Mouse (Mus musculus): ENCODE results near the gene Taf5. TPM values are rescaled to one million over a fixed set of nuclear protein-coding genes. Genes with fewer than 3 reads are reported as not detected.

Taf5 gene
- 8.8 and 10.5 TPM in 2 replicates for polyA plus RNA-seq (2014; fragmentation: Nextera tagmentation; extraction: Ambion mirVana)

DNA sequence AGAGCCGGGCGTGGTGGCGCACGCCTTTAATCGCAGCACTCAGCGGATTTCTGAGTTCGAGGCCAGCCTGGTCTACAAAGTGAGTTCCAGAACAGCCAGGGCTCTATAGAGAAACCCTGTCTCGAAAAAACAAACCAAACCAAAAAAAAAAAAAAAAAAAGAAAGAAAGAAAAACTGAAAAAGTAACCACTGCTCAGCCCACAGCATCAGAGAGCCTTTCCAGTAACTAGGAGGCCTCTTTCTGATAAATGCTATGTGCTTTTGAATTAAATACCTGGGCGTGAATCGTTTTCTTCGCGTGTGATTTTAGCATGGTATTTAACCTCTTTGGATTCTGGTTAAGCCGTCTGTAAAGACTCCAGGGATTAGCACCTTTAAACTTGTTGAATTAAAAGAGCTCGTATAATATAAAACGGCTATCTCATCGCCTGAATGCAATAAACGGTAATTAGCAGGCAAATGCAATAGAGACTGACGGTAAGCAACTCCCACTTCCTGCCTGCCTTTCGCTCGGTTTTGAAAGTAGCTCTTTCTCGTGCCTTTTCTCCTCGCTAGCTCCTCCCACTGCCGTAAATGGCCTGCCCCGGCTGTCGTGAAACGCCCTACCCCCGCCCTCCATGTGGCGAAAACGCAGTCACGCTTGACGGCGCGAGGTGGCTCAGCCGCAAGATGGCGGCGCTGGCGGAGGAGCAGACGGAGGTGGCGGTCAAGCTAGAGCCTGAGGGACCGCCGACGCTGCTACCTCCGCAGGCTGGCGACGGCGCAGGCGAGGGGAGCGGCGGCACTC, at the start of gene Taf5:
Gene Taf5, plus strand, starts transcription at position 651 of the 787 bp plus-strand sequence.
- Histone ChIP-seq H3K4me3 (replicated peaks; ENCODE audit: low read depth, low read length) (peak within 1 kb of the TSS; percentile 98), H3K4me2 (ENCODE audit: low read length) (peak within 1 kb of the TSS; percentile 74), H3K27ac (replicated peaks; ENCODE audit: low read depth, low read length) (peak within 1 kb of the TSS; percentile 89), H3K27me3 (ENCODE audit: control insufficient read depth, insufficient read depth, low read length) (no peaks in the 10 kb centered on the region), H3K9me3 (ENCODE audit: control insufficient read depth, low read length) (no peaks in the 10 kb centered on the region), H3K4me1 (ENCODE audit: control insufficient read depth, insufficient read depth, low read length) (peaks cover 8% of the 10 kb centered on the region; the same call in 1 of the 2 replicates), H3K9ac (replicated peaks; ENCODE audit: low read length) (peak within 1 kb of the TSS; percentile 88), H3K36me3 (ENCODE audit: control insufficient read depth, insufficient read depth, low read length) (peaks cover 16% of the 10 kb centered on the region)
- peak; percentile 98 for DNase-seq
- peak; percentile 84 for ATAC-seq (ENCODE audit: low FRiP score, low TSS enrichment)
- 11% methylated on average over 49 of the region's 49 CpGs for WGBS

DNA sequence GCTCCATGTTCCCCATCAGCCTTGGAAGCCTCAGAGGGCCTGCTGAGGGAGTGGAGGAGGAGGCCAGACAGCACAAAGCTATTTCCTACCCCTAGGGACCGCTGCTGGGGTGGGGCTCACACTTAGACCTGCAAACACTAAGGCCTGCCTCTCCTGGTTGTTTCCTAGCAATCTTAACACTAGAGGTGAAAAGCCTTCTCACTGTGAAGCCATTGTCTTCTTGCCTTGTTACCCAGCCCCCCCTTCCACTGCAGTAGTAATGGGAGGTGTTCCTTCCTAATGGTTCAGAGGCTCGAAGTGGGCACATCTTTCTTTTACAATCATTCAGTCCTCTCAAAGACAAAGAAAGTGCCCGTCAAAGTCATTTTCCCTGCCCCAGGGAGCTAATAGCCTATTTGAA, 49.7 kb upstream of the Taf5 start:
- Histone ChIP-seq H3K9me3 (ENCODE audit: control insufficient read depth, low read length) (no peaks in the 10 kb centered on the region), H3K27me3 (ENCODE audit: control insufficient read depth, insufficient read depth, low read length) (peaks cover 6% of the 10 kb centered on the region; the same call in 1 of the 2 replicates), H3K9ac (replicated peaks; ENCODE audit: low read length) (peak overlapping the region; percentile 88), H3K4me3 (replicated peaks; ENCODE audit: low read depth, low read length) (peak overlapping the region; percentile 80), H3K36me3 (ENCODE audit: control insufficient read depth, insufficient read depth, low read length) (peaks cover 20% of the 10 kb centered on the region), H3K4me2 (ENCODE audit: low read length) (peak overlapping the region; percentile 60), H3K4me1 (ENCODE audit: control insufficient read depth, insufficient read depth, low read length) (peaks cover 17% of the 10 kb centered on the region; the same call in 1 of the 2 replicates), H3K27ac (replicated peaks; ENCODE audit: low read depth, low read length) (peak overlapping the region; percentile 75)
- ATAC-seq (ENCODE audit: low FRiP score, low TSS enrichment) (no peak), DNase-seq (peak; percentile 70)
- 3% methylated on average over 3 of the region's 3 CpGs for WGBS

- H3K27ac ChIP-seq (replicated peaks; ENCODE audit: low read depth, low read length) = peak overlapping the region; percentile 75
- peak overlapping the region; percentile 80 for H3K4me3 ChIP-seq (replicated peaks; ENCODE audit: low read depth, low read length)
- H3K4me2 ChIP-seq (ENCODE audit: low read length) = peak overlapping the region; percentile 60
- peak overlapping the region; percentile 88 for H3K9ac ChIP-seq (replicated peaks; ENCODE audit: low read length)
- WGBS = 11% methylated on average over 2 of the region's 2 CpGs
- H3K27me3 ChIP-seq (ENCODE audit: control insufficient read depth, insufficient read depth, low read length) = peaks cover 6% of the 10 kb centered on the region; the same call in 1 of the 2 replicates
- peaks cover 25% of the 10 kb centered on the region for H3K36me3 ChIP-seq (ENCODE audit: control insufficient read depth, insufficient read depth, low read length)
- no peaks in the 10 kb centered on the region for H3K9me3 ChIP-seq (ENCODE audit: control insufficient read depth, low read length)
- no peak for ATAC-seq (ENCODE audit: low FRiP score, low TSS enrichment)
- peaks cover 14% of the 10 kb centered on the region; the same call in 1 of the 2 replicates for H3K4me1 ChIP-seq (ENCODE audit: control insufficient read depth, insufficient read depth, low read length)
- peak; percentile 39 for DNase-seq
Observed at GRCm38 (mm10) chr19:47018330-47018729, 49.2 kb upstream of the Taf5 start.

DNA sequence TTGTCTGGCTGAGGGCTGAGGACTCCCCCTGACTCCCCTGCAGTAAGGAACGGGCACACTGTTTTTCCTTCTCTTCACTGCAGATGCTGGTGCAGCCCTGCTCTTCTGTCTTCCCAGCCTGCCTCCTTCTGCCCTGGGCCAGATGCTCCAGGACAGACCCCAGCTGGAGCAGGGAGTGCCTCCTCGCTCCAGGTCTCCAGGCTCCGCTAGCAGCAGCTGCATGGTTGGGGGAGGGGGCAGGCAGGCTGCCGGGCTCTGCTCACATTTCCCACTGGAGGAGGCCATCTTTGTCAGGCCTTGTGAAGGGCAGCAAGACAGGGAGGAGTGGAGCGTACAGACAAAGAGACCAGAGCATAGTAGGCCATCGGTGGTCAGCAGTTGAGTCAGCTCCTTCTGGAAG, 48.2 kb upstream of the Taf5 start:
- peak; percentile 74 for DNase-seq
- Histone ChIP-seq H3K4me1 (ENCODE audit: control insufficient read depth, insufficient read depth, low read length) (peaks cover 12% of the 10 kb centered on the region; the same call in 1 of the 2 replicates), H3K27ac (replicated peaks; ENCODE audit: low read depth, low read length) (peak overlapping the region; percentile 75), H3K9me3 (ENCODE audit: control insufficient read depth, low read length) (no peaks in the 10 kb centered on the region), H3K4me2 (ENCODE audit: low read length) (peak overlapping the region; percentile 60), H3K27me3 (ENCODE audit: control insufficient read depth, insufficient read depth, low read length) (peaks cover 5% of the 10 kb centered on the region; the same call in 1 of the 2 replicates), H3K9ac (replicated peaks; ENCODE audit: low read length) (peak overlapping the region; percentile 88), H3K4me3 (replicated peaks; ENCODE audit: low read depth, low read length) (peak overlapping the region; percentile 80), H3K36me3 (ENCODE audit: control insufficient read depth, insufficient read depth, low read length) (peaks cover 35% of the 10 kb centered on the region)
- ATAC-seq (ENCODE audit: low FRiP score, low TSS enrichment) = peak; percentile 29; the same call in 1 of the 2 replicates
- WGBS = 15% methylated on average over 6 of the region's 6 CpGs

DNA sequence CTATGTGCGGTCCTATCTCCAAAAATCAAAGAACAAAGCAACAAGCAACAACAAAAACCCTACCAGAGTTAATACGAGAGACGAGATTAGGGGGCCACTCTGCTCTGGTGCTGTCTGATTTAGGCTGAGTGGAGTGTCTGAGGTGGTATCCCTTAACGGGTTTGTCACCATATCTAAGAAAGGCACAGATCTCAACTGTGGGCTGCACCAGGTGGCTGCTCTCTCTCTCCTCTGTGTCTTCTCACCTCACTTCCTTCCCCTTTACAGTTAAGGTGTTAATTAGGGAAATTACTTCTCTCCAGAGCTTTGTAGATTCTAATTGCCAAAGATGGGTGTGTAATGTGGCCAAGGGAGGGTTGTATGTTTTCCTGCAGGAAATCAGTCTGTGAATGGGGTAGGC, 44.8 kb upstream of the Taf5 start:
- Histone ChIP-seq H3K36me3 (ENCODE audit: control insufficient read depth, insufficient read depth, low read length) (peaks cover 55% of the 10 kb centered on the region), H3K4me2 (ENCODE audit: low read length) (no peak overlapping the region), H3K9ac (replicated peaks; ENCODE audit: low read length) (no peak overlapping the region), H3K27me3 (ENCODE audit: control insufficient read depth, insufficient read depth, low read length) (no peaks in the 10 kb centered on the region), H3K27ac (replicated peaks; ENCODE audit: low read depth, low read length) (no peak overlapping the region), H3K4me1 (ENCODE audit: control insufficient read depth, insufficient read depth, low read length) (peaks cover 12% of the 10 kb centered on the region; the same call in 1 of the 2 replicates), H3K4me3 (replicated peaks; ENCODE audit: low read depth, low read length) (no peak overlapping the region), H3K9me3 (ENCODE audit: control insufficient read depth, low read length) (no peaks in the 10 kb centered on the region)
- no peak for ATAC-seq (ENCODE audit: low FRiP score, low TSS enrichment)
- WGBS = 85% methylated on average over 4 of the region's 4 CpGs
- no peak for DNase-seq

GRCm38 (mm10) chr19:47023546-47023945, 44.0 kb upstream of the Taf5 start:
- H3K27me3 ChIP-seq (ENCODE audit: control insufficient read depth, insufficient read depth, low read length) = no peaks in the 10 kb centered on the region
- H3K9ac ChIP-seq (replicated peaks; ENCODE audit: low read length) = no peak overlapping the region
- H3K4me1 ChIP-seq (ENCODE audit: control insufficient read depth, insufficient read depth, low read length) = peaks cover 12% of the 10 kb centered on the region; the same call in 1 of the 2 replicates
- H3K9me3 ChIP-seq (ENCODE audit: control insufficient read depth, low read length) = no peaks in the 10 kb centered on the region
- H3K4me2 ChIP-seq (ENCODE audit: low read length) = no peak overlapping the region
- H3K27ac ChIP-seq (replicated peaks; ENCODE audit: low read depth, low read length) = no peak overlapping the region
- peaks cover 55% of the 10 kb centered on the region for H3K36me3 ChIP-seq (ENCODE audit: control insufficient read depth, insufficient read depth, low read length)
- DNase-seq (no peak), ATAC-seq (ENCODE audit: low FRiP score, low TSS enrichment) (no peak)
- 92% methylated on average over 13 of the region's 13 CpGs for WGBS
- no peak overlapping the region for H3K4me3 ChIP-seq (replicated peaks; ENCODE audit: low read depth, low read length)

GRCm38 (mm10) chr19:47024954-47025353, 42.6 kb upstream of the Taf5 start:
- peaks cover 1% of the 10 kb centered on the region; the same call in 1 of the 2 replicates for H3K4me1 ChIP-seq (ENCODE audit: control insufficient read depth, insufficient read depth, low read length)
- H3K27me3 ChIP-seq (ENCODE audit: control insufficient read depth, insufficient read depth, low read length) = no peaks in the 10 kb centered on the region
- DNase-seq (no peak), ATAC-seq (ENCODE audit: low FRiP score, low TSS enrichment) (no peak)
- no peak overlapping the region for H3K4me3 ChIP-seq (replicated peaks; ENCODE audit: low read depth, low read length)
- no peak overlapping the region for H3K4me2 ChIP-seq (ENCODE audit: low read length)
- H3K27ac ChIP-seq (replicated peaks; ENCODE audit: low read depth, low read length) = no peak overlapping the region
- 89% methylated on average over 10 of the region's 10 CpGs for WGBS
- peaks cover 55% of the 10 kb centered on the region for H3K36me3 ChIP-seq (ENCODE audit: control insufficient read depth, insufficient read depth, low read length)
- H3K9ac ChIP-seq (replicated peaks; ENCODE audit: low read length) = no peak overlapping the region
- no peaks in the 10 kb centered on the region for H3K9me3 ChIP-seq (ENCODE audit: control insufficient read depth, low read length)

- no peak overlapping the region for H3K9ac ChIP-seq (replicated peaks; ENCODE audit: low read length)
- H3K4me3 ChIP-seq (replicated peaks; ENCODE audit: low read depth, low read length) = no peak overlapping the region
- no peak for DNase-seq
- no peaks in the 10 kb centered on the region for H3K9me3 ChIP-seq (ENCODE audit: control insufficient read depth, low read length)
- 88% methylated on average over 4 of the region's 4 CpGs for WGBS
- no peak overlapping the region for H3K4me2 ChIP-seq (ENCODE audit: low read length)
- H3K27ac ChIP-seq (replicated peaks; ENCODE audit: low read depth, low read length) = no peak overlapping the region
- no peaks in the 10 kb centered on the region for H3K4me1 ChIP-seq (ENCODE audit: control insufficient read depth, insufficient read depth, low read length)
- no peaks in the 10 kb centered on the region for H3K27me3 ChIP-seq (ENCODE audit: control insufficient read depth, insufficient read depth, low read length)
- H3K36me3 ChIP-seq (ENCODE audit: control insufficient read depth, insufficient read depth, low read length) = peaks cover 49% of the 10 kb centered on the region
- no peak for ATAC-seq (ENCODE audit: low FRiP score, low TSS enrichment)
Observed at GRCm38 (mm10) chr19:47026513-47026912, 41.0 kb upstream of the Taf5 start.

All from midbrain, embryonic 14.5 days (tissue).